Mouse (Mus musculus): ENCODE data around the gene Ap1g2. TPM values are rescaled to one million over a fixed set of nuclear protein-coding genes. Genes with fewer than 3 reads are reported as not detected.
A peak's percentile ranks its signal among the peaks of the same experiment; 100 is the strongest.

Gene Ap1g2
- polyA plus RNA-seq, 1 experiment from 2014 or later, result 15.3 TPM

GRCm38 (mm10) chr14:55097646-55098045, 8.7 kb downstream of the Ap1g2 start:
- peaks cover 13% of the 10 kb centered on the region for H3K4me1 ChIP-seq (ENCODE audit: control insufficient read depth, insufficient read depth, low read length)
- DNase-seq (ENCODE audit: low spot score), result no peak
- no peak overlapping the region for H3K27ac ChIP-seq (replicated peaks; ENCODE audit: low read depth, low read length)
- H3K9me3 ChIP-seq (ENCODE audit: control insufficient read depth, low read length), result no peaks in the 10 kb centered on the region
- H3K27me3 ChIP-seq (replicated peaks; ENCODE audit: control insufficient read depth, insufficient read depth, low read length), result no peaks in the 10 kb centered on the region
- H3K4me3 ChIP-seq (ENCODE audit: low read depth, low read length), result no peak overlapping the region
- WGBS, result 65% methylated on average over 10 of the region's 10 CpGs
- no peak for ATAC-seq (ENCODE audit: low read depth)
- H3K4me2 ChIP-seq (ENCODE audit: low read depth, low read length), result no peak overlapping the region
- H3K9ac ChIP-seq (ENCODE audit: low read depth, low read length), result no peak overlapping the region
- peaks cover 17% of the 10 kb centered on the region; the same call in 1 of the 2 replicates for H3K36me3 ChIP-seq (ENCODE audit: control insufficient read depth, insufficient read depth, low read length)

GRCm38 (mm10) chr14:55096573-55097087, 9.8 kb downstream of the Ap1g2 start:
- ATAC-seq (ENCODE audit: low read depth) (no peak), DNase-seq (ENCODE audit: low spot score) (no peak)
- Histone ChIP-seq H3K27ac (replicated peaks; ENCODE audit: low read depth, low read length) (no peak overlapping the region), H3K9ac (ENCODE audit: low read depth, low read length) (peak overlapping the region; percentile 40), H3K4me2 (ENCODE audit: low read depth, low read length) (0 out of 2 replicates have a peak overlapping the region, but pooled peaks have one; percentile 10), H3K27me3 (replicated peaks; ENCODE audit: control insufficient read depth, insufficient read depth, low read length) (no peaks in the 10 kb centered on the region), H3K36me3 (ENCODE audit: control insufficient read depth, insufficient read depth, low read length) (peaks cover 17% of the 10 kb centered on the region; the same call in 1 of the 2 replicates), H3K4me1 (ENCODE audit: control insufficient read depth, insufficient read depth, low read length) (peaks cover 13% of the 10 kb centered on the region), H3K9me3 (ENCODE audit: control insufficient read depth, low read length) (no peaks in the 10 kb centered on the region), H3K4me3 (ENCODE audit: low read depth, low read length) (no peak overlapping the region)
- WGBS, result 52% methylated on average over 9 of the region's 9 CpGs

- 73% methylated on average over 12 of the region's 12 CpGs for WGBS
- no peak for DNase-seq (ENCODE audit: low spot score)
- Histone ChIP-seq H3K4me2 (ENCODE audit: low read depth, low read length) (peak overlapping the region; percentile 87), H3K27ac (replicated peaks; ENCODE audit: low read depth, low read length) (no peak overlapping the region), H3K9ac (ENCODE audit: low read depth, low read length) (peak overlapping the region; percentile 78), H3K9me3 (ENCODE audit: control insufficient read depth, low read length) (no peaks in the 10 kb centered on the region), H3K4me1 (ENCODE audit: control insufficient read depth, insufficient read depth, low read length) (peaks cover 20% of the 10 kb centered on the region), H3K27me3 (replicated peaks; ENCODE audit: control insufficient read depth, insufficient read depth, low read length) (no peaks in the 10 kb centered on the region), H3K36me3 (ENCODE audit: control insufficient read depth, insufficient read depth, low read length) (peaks cover 13% of the 10 kb centered on the region; the same call in 1 of the 2 replicates), H3K4me3 (ENCODE audit: low read depth, low read length) (peak overlapping the region; percentile 52)
- no peak for ATAC-seq (ENCODE audit: low read depth)
Observed at GRCm38 (mm10) chr14:55095671-55096070, 10.7 kb downstream of the Ap1g2 start.

GRCm38 (mm10) chr14:55095263-55095662, 11.1 kb downstream of the Ap1g2 start:
- Histone ChIP-seq H3K27me3 (replicated peaks; ENCODE audit: control insufficient read depth, insufficient read depth, low read length) (no peaks in the 10 kb centered on the region), H3K4me3 (ENCODE audit: low read depth, low read length) (peak overlapping the region; percentile 52), H3K9ac (ENCODE audit: low read depth, low read length) (peak overlapping the region; percentile 78), H3K9me3 (ENCODE audit: control insufficient read depth, low read length) (no peaks in the 10 kb centered on the region), H3K36me3 (ENCODE audit: control insufficient read depth, insufficient read depth, low read length) (0 out of 2 replicates have a peak, but pooled peaks cover 11% of the 10 kb centered on the region), H3K27ac (replicated peaks; ENCODE audit: low read depth, low read length) (peak overlapping the region; percentile 64), H3K4me1 (ENCODE audit: control insufficient read depth, insufficient read depth, low read length) (peaks cover 20% of the 10 kb centered on the region), H3K4me2 (ENCODE audit: low read depth, low read length) (peak overlapping the region; percentile 87)
- ATAC-seq (ENCODE audit: low read depth) (no peak), DNase-seq (ENCODE audit: low spot score) (no peak)
- WGBS, result 44% methylated on average over 9 of the region's 9 CpGs

GRCm38 (mm10) chr14:55094704-55095231, 11.6 kb downstream of the Ap1g2 start, which contains the start of gene Thtpa:
Gene Thtpa (plus strand): TSS chr14:55094784.
- H3K36me3 ChIP-seq (ENCODE audit: control insufficient read depth, insufficient read depth, low read length), result 0 out of 2 replicates have a peak, but pooled peaks cover 11% of the 10 kb centered on the region
- H3K27me3 ChIP-seq (replicated peaks; ENCODE audit: control insufficient read depth, insufficient read depth, low read length), result no peaks in the 10 kb centered on the region
- H3K4me1 ChIP-seq (ENCODE audit: control insufficient read depth, insufficient read depth, low read length), result peaks cover 21% of the 10 kb centered on the region
- WGBS, result under 1% methylated on average over 29 of the region's 30 CpGs
- H3K4me3 ChIP-seq (ENCODE audit: low read depth, low read length), result peak within 1 kb of the TSS; percentile 52
- peak within 1 kb of the TSS; percentile 64 for H3K27ac ChIP-seq (replicated peaks; ENCODE audit: low read depth, low read length)
- DNase-seq (ENCODE audit: low spot score) (peak; percentile 85), ATAC-seq (ENCODE audit: low read depth) (peak; percentile 74)
- peak within 1 kb of the TSS; percentile 78 for H3K9ac ChIP-seq (ENCODE audit: low read depth, low read length)
- no peaks in the 10 kb centered on the region for H3K9me3 ChIP-seq (ENCODE audit: control insufficient read depth, low read length)
- H3K4me2 ChIP-seq (ENCODE audit: low read depth, low read length), result peak within 1 kb of the TSS; percentile 87

- WGBS, result 44% methylated on average over 6 of the region's 6 CpGs
- Histone ChIP-seq H3K4me3 (ENCODE audit: low read depth, low read length) (no peak overlapping the region), H3K27me3 (replicated peaks; ENCODE audit: control insufficient read depth, insufficient read depth, low read length) (no peaks in the 10 kb centered on the region)
Observed at GRCm38 (mm10) chr14:55093927-55094326, 12.5 kb downstream of the Ap1g2 start.

GRCm38 (mm10) chr14:55092011-55092577, 14.3 kb downstream of the Ap1g2 start, which contains the start of gene Zfhx2:
Gene Zfhx2 (minus strand): TSS chr14:55092324.
- Histone ChIP-seq H3K4me3 (ENCODE audit: low read depth, low read length) (peak within 1 kb of the TSS; percentile 61), H3K36me3 (ENCODE audit: control insufficient read depth, insufficient read depth, low read length) (0 out of 2 replicates have a peak, but pooled peaks cover 3% of the 10 kb centered on the region), H3K9me3 (ENCODE audit: control insufficient read depth, low read length) (no peaks in the 10 kb centered on the region), H3K9ac (ENCODE audit: low read depth, low read length) (peak within 1 kb of the TSS; percentile 76), H3K4me2 (ENCODE audit: low read depth, low read length) (peak within 1 kb of the TSS; percentile 83), H3K4me1 (ENCODE audit: control insufficient read depth, insufficient read depth, low read length) (peaks cover 27% of the 10 kb centered on the region), H3K27ac (replicated peaks; ENCODE audit: low read depth, low read length) (peak within 1 kb of the TSS; percentile 70), H3K27me3 (replicated peaks; ENCODE audit: control insufficient read depth, insufficient read depth, low read length) (no peaks in the 10 kb centered on the region)
- peak; percentile 93 for ATAC-seq (ENCODE audit: low read depth)
- WGBS, result under 1% methylated on average over 34 of the region's 34 CpGs
- DNase-seq (ENCODE audit: low spot score), result peak; percentile 97

More at GRCm38 (mm10) chr14:55093927-55094326, 12.5 kb downstream of the Ap1g2 start:
- no peaks in the 10 kb centered on the region for H3K9me3 ChIP-seq (ENCODE audit: control insufficient read depth, low read length)
- H3K27ac ChIP-seq (replicated peaks; ENCODE audit: low read depth, low read length), result no peak overlapping the region
- peaks cover 27% of the 10 kb centered on the region for H3K4me1 ChIP-seq (ENCODE audit: control insufficient read depth, insufficient read depth, low read length)
- H3K36me3 ChIP-seq (ENCODE audit: control insufficient read depth, insufficient read depth, low read length), result 0 out of 2 replicates have a peak, but pooled peaks cover 11% of the 10 kb centered on the region
- no peak overlapping the region for H3K4me2 ChIP-seq (ENCODE audit: low read depth, low read length)
- ATAC-seq (ENCODE audit: low read depth) (no peak), DNase-seq (ENCODE audit: low spot score) (no peak)
- no peak overlapping the region for H3K9ac ChIP-seq (ENCODE audit: low read depth, low read length)

GRCm38 (mm10) chr14:55091209-55091865, 15.1 kb downstream of the Ap1g2 start:
- H3K4me2 ChIP-seq (ENCODE audit: low read depth, low read length), result peak overlapping the region; percentile 83
- WGBS, result 6% methylated on average over 24 of the region's 34 CpGs
- DNase-seq (ENCODE audit: low spot score), result no peak
- peak overlapping the region; percentile 61 for H3K4me3 ChIP-seq (ENCODE audit: low read depth, low read length)
- peak overlapping the region; percentile 70 for H3K27ac ChIP-seq (replicated peaks; ENCODE audit: low read depth, low read length)
- ATAC-seq (ENCODE audit: low read depth), result no peak
- no peaks in the 10 kb centered on the region for H3K27me3 ChIP-seq (replicated peaks; ENCODE audit: control insufficient read depth, insufficient read depth, low read length)
- no peaks in the 10 kb centered on the region for H3K36me3 ChIP-seq (ENCODE audit: control insufficient read depth, insufficient read depth, low read length)
- H3K9ac ChIP-seq (ENCODE audit: low read depth, low read length), result peak overlapping the region; percentile 76
- H3K9me3 ChIP-seq (ENCODE audit: control insufficient read depth, low read length), result no peaks in the 10 kb centered on the region
- H3K4me1 ChIP-seq (ENCODE audit: control insufficient read depth, insufficient read depth, low read length), result peaks cover 23% of the 10 kb centered on the region
